Mouse (Mus musculus): ENCODE measurements around the gene Il18r1. TPM values are rescaled to one million over a fixed set of nuclear protein-coding genes. Genes with fewer than 3 reads are reported as not detected.

Il18r1 gene
- polyA plus RNA-seq, 1 experiment: 2.7 TPM

DNA sequence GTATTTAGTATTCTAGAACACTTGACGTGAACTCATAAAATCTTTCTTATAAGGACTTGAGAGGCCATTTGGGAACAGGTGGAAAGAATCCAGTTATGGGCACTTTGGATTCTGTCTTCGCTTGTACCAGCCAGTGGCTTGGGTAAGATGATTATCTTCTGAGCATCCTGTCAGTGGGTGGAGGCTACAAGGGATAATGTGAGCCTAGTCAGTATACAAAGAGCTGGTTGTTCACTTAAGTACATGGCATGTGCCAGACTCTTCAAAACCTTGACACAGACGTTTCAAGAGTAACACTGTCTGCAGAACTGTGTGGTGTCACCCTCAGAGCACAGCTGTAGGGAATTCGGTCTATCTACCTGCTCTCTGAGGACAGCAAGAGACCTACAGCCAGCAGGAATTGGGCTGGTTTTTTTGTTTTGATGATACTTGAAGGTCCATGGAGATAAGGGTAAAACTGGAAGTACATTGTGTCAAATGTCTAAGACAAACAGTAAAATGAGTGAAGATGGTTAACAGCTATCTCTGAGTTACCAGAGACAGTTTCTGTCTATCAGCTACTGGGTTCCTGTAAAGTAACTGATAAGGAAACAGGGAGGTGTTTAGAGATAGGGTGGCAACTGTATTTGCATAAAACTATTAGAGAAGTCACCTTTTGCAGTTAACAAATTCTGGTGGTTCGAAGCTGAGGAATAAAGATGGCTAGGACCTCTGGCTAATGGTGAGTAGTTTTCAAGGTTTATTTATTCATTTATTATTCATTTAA is 36.3 kb upstream of the Il18r1 start, which contains the start of gene Il1rl1:
Gene Il1rl1, plus strand, starts transcription at position 661 of the 766 bp plus-strand sequence.
- Histone ChIP-seq H3K4me3 (ENCODE audit: control insufficient read depth, insufficient read depth, low read length) (no peak within 1 kb of the TSS), H3K27ac (ENCODE audit: control insufficient read depth, insufficient read depth, low read length) (no peak within 1 kb of the TSS), H3K36me3 (ENCODE audit: control insufficient read depth, insufficient read depth, low read length) (no peaks in the 10 kb centered on the region), H3K27me3 (ENCODE audit: control insufficient read depth, insufficient read depth, low read length) (no peaks in the 10 kb centered on the region), H3K4me1 (replicated peaks; ENCODE audit: control insufficient read depth, insufficient read depth, low read length) (no peaks in the 10 kb centered on the region; the same call in 1 of the 2 replicates)
- DNase-seq: no peak
- 87% methylated on average over 5 of the region's 5 CpGs for WGBS
- no peak for TF ChIP-seq CTCF (IDR thresholded peaks at IDR 0.05; ENCODE audit: borderline replicate concordance, control insufficient read depth, extremely low read depth, insufficient read depth, low read length, poor library complexity)
- no peak for TF ChIP-seq POLR2A (IDR thresholded peaks at IDR 0.05; ENCODE audit: control insufficient read depth, extremely low read depth, insufficient read depth, low read length, poor library complexity)

DNA sequence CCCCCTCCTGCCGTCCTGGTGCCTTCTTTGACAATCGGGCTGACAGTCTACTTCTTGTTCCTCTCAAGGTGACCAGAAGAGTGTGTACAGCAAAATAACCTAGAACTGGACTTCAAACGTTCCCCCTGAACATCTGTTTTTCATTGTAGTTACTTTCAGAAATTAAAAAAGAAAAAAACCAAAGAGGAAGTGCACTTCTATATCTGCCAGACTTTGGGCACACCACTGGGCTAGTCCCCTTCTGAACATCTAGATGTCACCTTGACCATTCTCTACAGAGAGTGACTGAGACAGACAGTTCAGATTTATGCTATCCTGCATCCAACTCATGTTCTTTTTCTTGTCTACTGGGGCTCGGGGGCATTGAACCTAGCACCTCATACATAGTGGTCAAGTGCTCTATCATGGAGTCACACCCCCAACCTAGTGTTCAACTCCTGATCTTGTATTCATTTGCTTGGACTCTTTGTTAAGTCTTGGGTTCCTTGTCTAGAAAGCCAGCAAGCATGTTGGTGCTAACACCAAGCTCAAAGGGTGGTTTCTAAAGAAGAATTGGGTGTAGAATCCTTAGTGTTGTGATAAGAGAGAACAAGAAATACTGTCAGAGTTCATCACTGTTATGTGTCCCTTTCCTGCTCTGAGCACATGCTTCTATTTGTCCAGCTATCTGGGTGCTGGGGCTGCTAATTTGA is 35.1 kb upstream of the Il18r1 start:
- 32% methylated on average over 4 of the region's 4 CpGs for WGBS
- Histone ChIP-seq H3K4me1 (replicated peaks; ENCODE audit: control insufficient read depth, insufficient read depth, low read length) (no peaks in the 10 kb centered on the region; the same call in 1 of the 2 replicates), H3K27ac (ENCODE audit: control insufficient read depth, insufficient read depth, low read length) (no peak overlapping the region), H3K36me3 (ENCODE audit: control insufficient read depth, insufficient read depth, low read length) (no peaks in the 10 kb centered on the region), H3K4me3 (ENCODE audit: control insufficient read depth, insufficient read depth, low read length) (no peak overlapping the region), H3K27me3 (ENCODE audit: control insufficient read depth, insufficient read depth, low read length) (no peaks in the 10 kb centered on the region)
- TF ChIP-seq POLR2A (IDR thresholded peaks at IDR 0.05; ENCODE audit: control insufficient read depth, extremely low read depth, insufficient read depth, low read length, poor library complexity) (no peak), CTCF (IDR thresholded peaks at IDR 0.05; ENCODE audit: borderline replicate concordance, control insufficient read depth, extremely low read depth, insufficient read depth, low read length, poor library complexity) (no peak)
- no peak for DNase-seq

DNA sequence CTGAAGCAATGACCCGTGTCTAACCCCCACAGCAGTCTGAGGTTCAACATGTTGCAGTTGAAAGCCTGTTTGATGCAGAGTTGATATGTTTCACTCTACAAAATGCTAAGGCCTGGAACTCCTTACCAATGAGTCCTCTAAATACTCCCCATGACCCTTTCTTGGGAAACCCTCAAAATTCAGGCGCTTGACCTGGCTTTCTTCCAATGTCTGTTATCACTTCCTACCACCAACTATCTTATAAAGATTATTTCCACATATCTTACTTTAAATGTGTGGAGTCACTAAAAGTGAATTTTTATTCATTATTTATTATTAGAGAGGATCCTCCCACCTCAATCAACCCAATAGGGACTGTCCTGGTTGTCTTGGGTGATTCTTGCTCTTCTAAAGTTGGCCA is 33.2 kb upstream of the Il18r1 start:
- TF ChIP-seq POLR2A (IDR thresholded peaks at IDR 0.05; ENCODE audit: control insufficient read depth, extremely low read depth, insufficient read depth, low read length, poor library complexity) (no peak), CTCF (IDR thresholded peaks at IDR 0.05; ENCODE audit: borderline replicate concordance, control insufficient read depth, extremely low read depth, insufficient read depth, low read length, poor library complexity) (no peak)
- H3K36me3 ChIP-seq (ENCODE audit: control insufficient read depth, insufficient read depth, low read length): no peaks in the 10 kb centered on the region
- DNase-seq: no peak
- H3K4me1 ChIP-seq (replicated peaks; ENCODE audit: control insufficient read depth, insufficient read depth, low read length): peaks cover 1% of the 10 kb centered on the region
- H3K27ac ChIP-seq (ENCODE audit: control insufficient read depth, insufficient read depth, low read length): no peak overlapping the region
- no peak overlapping the region for H3K4me3 ChIP-seq (ENCODE audit: control insufficient read depth, insufficient read depth, low read length)
- no peaks in the 10 kb centered on the region for H3K27me3 ChIP-seq (ENCODE audit: control insufficient read depth, insufficient read depth, low read length)
- WGBS: 81% methylated on average over 2 of the region's 2 CpGs

DNA sequence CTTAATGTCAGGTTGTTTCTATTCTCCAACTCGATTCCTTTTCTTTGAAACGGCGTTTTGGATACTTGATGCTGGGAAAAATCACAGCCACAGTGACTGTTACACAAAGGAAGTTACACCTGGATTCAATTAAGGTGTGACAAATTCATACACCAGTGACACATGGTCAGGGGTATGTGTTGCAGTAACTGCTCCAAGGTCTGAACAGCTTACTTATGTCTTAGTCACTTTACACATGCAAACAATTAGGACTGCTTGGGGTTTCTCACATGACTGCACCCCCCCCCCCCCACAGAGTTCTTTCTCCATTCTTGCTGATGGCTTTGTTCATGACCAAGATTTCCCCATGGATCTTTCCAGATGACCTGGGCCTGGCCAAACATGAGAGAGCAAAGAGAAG is 29.4 kb upstream of the Il18r1 start:
- peaks cover 2% of the 10 kb centered on the region for H3K4me1 ChIP-seq (replicated peaks; ENCODE audit: control insufficient read depth, insufficient read depth, low read length)
- no peak for TF ChIP-seq POLR2A (IDR thresholded peaks at IDR 0.05; ENCODE audit: control insufficient read depth, extremely low read depth, insufficient read depth, low read length, poor library complexity)
- no peak for TF ChIP-seq CTCF (IDR thresholded peaks at IDR 0.05; ENCODE audit: borderline replicate concordance, control insufficient read depth, extremely low read depth, insufficient read depth, low read length, poor library complexity)
- H3K27me3 ChIP-seq (ENCODE audit: control insufficient read depth, insufficient read depth, low read length): no peaks in the 10 kb centered on the region
- DNase-seq: no peak
- no peak overlapping the region for H3K4me3 ChIP-seq (ENCODE audit: control insufficient read depth, insufficient read depth, low read length)
- H3K36me3 ChIP-seq (ENCODE audit: control insufficient read depth, insufficient read depth, low read length): no peaks in the 10 kb centered on the region
- H3K27ac ChIP-seq (ENCODE audit: control insufficient read depth, insufficient read depth, low read length): no peak overlapping the region
- WGBS: 94% methylated on average over 3 of the region's 3 CpGs

DNA sequence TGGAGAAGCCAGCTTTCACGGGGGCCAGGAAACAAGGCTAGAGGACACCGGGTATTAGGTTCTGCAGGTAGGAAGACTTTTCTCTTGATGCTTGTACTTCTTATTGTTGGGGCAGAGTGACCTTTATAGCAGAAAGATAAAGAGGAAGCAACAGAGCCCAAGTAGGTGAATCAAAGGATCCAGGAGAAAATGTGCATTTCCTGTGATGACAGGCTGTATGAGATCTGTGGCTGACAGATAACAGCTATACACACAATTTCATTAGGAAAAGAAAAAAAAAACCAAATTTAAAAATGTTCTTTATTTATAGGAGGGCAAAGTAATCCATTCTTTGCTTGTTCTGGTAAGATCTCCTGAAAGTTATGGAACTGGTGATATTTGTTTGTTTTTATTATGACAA is 28.0 kb upstream of the Il18r1 start:
- WGBS: 31% methylated on average over 2 of the region's 2 CpGs
- H3K36me3 ChIP-seq (ENCODE audit: control insufficient read depth, insufficient read depth, low read length): no peaks in the 10 kb centered on the region
- no peak overlapping the region for H3K27ac ChIP-seq (ENCODE audit: control insufficient read depth, insufficient read depth, low read length)

DNA sequence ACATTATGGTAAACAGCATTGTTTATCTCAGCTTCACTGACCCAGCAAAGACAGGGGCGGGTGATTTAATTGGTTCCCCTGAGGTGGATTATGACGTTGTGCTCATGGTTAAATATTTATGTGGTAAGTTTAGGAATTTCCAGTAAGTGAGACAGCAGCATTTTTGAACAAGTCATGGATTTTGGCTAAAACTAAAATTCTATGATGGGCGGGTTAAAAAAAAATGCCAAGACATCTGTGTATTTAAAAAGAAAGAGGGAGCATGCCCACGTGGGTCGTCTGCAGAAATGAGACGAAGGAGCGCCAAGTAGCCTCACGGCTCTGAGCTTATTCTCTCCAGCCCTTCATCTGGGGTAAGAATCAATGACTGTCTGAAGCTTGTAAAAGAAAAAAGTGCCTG is 25.8 kb upstream of the Il18r1 start:
- no peaks in the 10 kb centered on the region for H3K36me3 ChIP-seq (ENCODE audit: control insufficient read depth, insufficient read depth, low read length)
- no peak overlapping the region for H3K4me3 ChIP-seq (ENCODE audit: control insufficient read depth, insufficient read depth, low read length)
- DNase-seq: no peak
- WGBS: 90% methylated on average over 8 of the region's 8 CpGs
- H3K27me3 ChIP-seq (ENCODE audit: control insufficient read depth, insufficient read depth, low read length): no peaks in the 10 kb centered on the region
- peaks cover 2% of the 10 kb centered on the region for H3K4me1 ChIP-seq (replicated peaks; ENCODE audit: control insufficient read depth, insufficient read depth, low read length)
- TF ChIP-seq POLR2A (IDR thresholded peaks at IDR 0.05; ENCODE audit: control insufficient read depth, extremely low read depth, insufficient read depth, low read length, poor library complexity): no peak
- no peak for TF ChIP-seq CTCF (IDR thresholded peaks at IDR 0.05; ENCODE audit: borderline replicate concordance, control insufficient read depth, extremely low read depth, insufficient read depth, low read length, poor library complexity)
- no peak overlapping the region for H3K27ac ChIP-seq (ENCODE audit: control insufficient read depth, insufficient read depth, low read length)

More for the DNA sequence above, 28.0 kb upstream of the Il18r1 start:
- no peaks in the 10 kb centered on the region for H3K27me3 ChIP-seq (ENCODE audit: control insufficient read depth, insufficient read depth, low read length)
- peaks cover 2% of the 10 kb centered on the region for H3K4me1 ChIP-seq (replicated peaks; ENCODE audit: control insufficient read depth, insufficient read depth, low read length)
- H3K4me3 ChIP-seq (ENCODE audit: control insufficient read depth, insufficient read depth, low read length): no peak overlapping the region
- no peak for DNase-seq
- no peak for TF ChIP-seq POLR2A (IDR thresholded peaks at IDR 0.05; ENCODE audit: control insufficient read depth, extremely low read depth, insufficient read depth, low read length, poor library complexity)
- no peak for TF ChIP-seq CTCF (IDR thresholded peaks at IDR 0.05; ENCODE audit: borderline replicate concordance, control insufficient read depth, extremely low read depth, insufficient read depth, low read length, poor library complexity)

All from thymus, adult 2 months (tissue).